Mouse (Mus musculus): ENCODE data around the gene Sphk1.
"Not testable (repeated sequence)": the region's sequence is repeated elsewhere in the genome, so short reads cannot be mapped to it uniquely, and the experiment has no call there.

Gene Sphk1

GRCm38 (mm10) chr11:116530187-116531147, at the start of gene Sphk1:
Sphk1 (plus strand) TSS chr11:116530925.
- peak; percentile 28 for DNase-seq

- DNase-seq = no peak
Measured at GRCm38 (mm10) chr11:116480975-116481374, 49.8 kb upstream of the Sphk1 start.

- no peak for DNase-seq
Measured at GRCm38 (mm10) chr11:116481776-116482175, 48.9 kb upstream of the Sphk1 start.

- DNase-seq = peak; percentile 56
Measured at GRCm38 (mm10) chr11:116484261-116484660, 46.5 kb upstream of the Sphk1 start.

GRCm38 (mm10) chr11:116488207-116488606, 42.5 kb upstream of the Sphk1 start:
- no peak for DNase-seq

GRCm38 (mm10) chr11:116488693-116489375, 41.9 kb upstream of the Sphk1 start:
- DNase-seq = no peak

GRCm38 (mm10) chr11:116489771-116490231, 40.9 kb upstream of the Sphk1 start:
- no peak for DNase-seq

- DNase-seq = peak; percentile 91
Measured at GRCm38 (mm10) chr11:116490232-116491107, 40.3 kb upstream of the Sphk1 start.

GRCm38 (mm10) chr11:116491338-116491737, 39.4 kb upstream of the Sphk1 start:
- DNase-seq = no peak

- not testable (repeated sequence) for DNase-seq
Measured at GRCm38 (mm10) chr11:116492507-116492906, 38.2 kb upstream of the Sphk1 start.

- DNase-seq = no peak
Measured at GRCm38 (mm10) chr11:116493191-116493590, 37.5 kb upstream of the Sphk1 start.

- peak; percentile 64 for DNase-seq
Measured at GRCm38 (mm10) chr11:116493795-116494252, 36.9 kb upstream of the Sphk1 start, which contains the start of gene Prpsap1. Prpsap1 (minus strand) TSS chr11:116494202.

GRCm38 (mm10) chr11:116494474-116495174, 36.1 kb upstream of the Sphk1 start:
- DNase-seq = peak; percentile 59

GRCm38 (mm10) chr11:116497313-116497712, 33.4 kb upstream of the Sphk1 start:
- DNase-seq = no peak

- DNase-seq = no peak
Measured at GRCm38 (mm10) chr11:116498596-116498995, 32.1 kb upstream of the Sphk1 start.

GRCm38 (mm10) chr11:116499018-116499417, 31.7 kb upstream of the Sphk1 start:
- DNase-seq = no peak

- DNase-seq = peak; percentile 61
Measured at GRCm38 (mm10) chr11:116501005-116501746, 29.5 kb upstream of the Sphk1 start.

GRCm38 (mm10) chr11:116504516-116504915, 26.2 kb upstream of the Sphk1 start:
- DNase-seq = no peak

GRCm38 (mm10) chr11:116505573-116505972, 25.2 kb upstream of the Sphk1 start:
- no peak for DNase-seq

- DNase-seq = no peak
Measured at GRCm38 (mm10) chr11:116506151-116506875, 24.4 kb upstream of the Sphk1 start.
